Mouse (Mus musculus) fat pad, adult 2 months (tissue): ENCODE data around the gene Gstt1.

ENCODE experiments used
- DNase-seq: peaks from one replicate; pipeline ENCODE4 v3.0.0-alpha.2; 2011; ENCODE audit warnings: low read depth, low spot score; ENCODE audit errors: extremely low read depth

Gene Gstt1

DNA sequence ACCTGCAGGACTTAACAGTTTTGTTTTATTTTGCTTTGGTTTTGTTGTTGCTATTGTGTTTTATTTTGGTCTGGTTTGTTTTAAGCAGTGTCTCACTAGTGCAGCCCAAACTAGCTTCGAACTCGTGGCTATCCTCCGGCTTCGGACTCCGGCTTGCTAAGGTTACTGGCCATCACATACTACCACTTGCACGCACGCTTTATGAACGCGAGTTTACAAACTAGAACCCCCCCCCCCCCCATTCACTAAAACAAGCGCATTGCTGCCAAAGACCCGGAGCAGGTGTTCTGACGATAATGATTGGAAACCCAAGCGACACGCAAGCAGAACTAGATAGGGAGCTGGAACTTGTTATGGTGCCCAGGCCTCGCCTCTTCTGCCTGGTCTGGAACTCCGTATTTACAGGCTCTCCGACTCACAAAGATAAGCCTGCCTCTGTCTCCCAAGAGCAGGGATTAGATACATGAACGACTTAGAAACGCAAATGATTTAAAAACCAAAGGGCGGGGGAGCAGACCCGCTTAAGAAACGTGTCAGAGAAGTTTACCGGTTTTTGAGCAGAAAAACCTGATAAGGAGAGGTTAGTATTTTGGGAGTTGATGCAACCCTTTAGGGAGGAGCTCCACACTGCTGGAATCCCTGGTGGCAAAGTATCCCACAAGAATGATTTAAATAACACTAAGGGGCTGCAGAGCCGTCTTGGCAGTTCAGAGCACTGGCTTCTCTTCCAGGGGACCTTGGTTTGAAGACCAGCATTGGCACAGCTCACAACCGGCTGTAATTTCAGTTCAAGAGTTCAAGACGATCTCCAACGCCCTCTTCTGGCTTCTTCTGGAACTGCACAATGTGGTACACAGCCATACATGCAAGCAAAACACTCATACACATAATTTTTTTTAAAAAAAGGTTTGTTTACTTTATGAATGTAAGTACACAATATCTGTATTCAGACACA, 33.6 kb downstream of the Gstt1 start:
- no peak for DNase-seq

DNA sequence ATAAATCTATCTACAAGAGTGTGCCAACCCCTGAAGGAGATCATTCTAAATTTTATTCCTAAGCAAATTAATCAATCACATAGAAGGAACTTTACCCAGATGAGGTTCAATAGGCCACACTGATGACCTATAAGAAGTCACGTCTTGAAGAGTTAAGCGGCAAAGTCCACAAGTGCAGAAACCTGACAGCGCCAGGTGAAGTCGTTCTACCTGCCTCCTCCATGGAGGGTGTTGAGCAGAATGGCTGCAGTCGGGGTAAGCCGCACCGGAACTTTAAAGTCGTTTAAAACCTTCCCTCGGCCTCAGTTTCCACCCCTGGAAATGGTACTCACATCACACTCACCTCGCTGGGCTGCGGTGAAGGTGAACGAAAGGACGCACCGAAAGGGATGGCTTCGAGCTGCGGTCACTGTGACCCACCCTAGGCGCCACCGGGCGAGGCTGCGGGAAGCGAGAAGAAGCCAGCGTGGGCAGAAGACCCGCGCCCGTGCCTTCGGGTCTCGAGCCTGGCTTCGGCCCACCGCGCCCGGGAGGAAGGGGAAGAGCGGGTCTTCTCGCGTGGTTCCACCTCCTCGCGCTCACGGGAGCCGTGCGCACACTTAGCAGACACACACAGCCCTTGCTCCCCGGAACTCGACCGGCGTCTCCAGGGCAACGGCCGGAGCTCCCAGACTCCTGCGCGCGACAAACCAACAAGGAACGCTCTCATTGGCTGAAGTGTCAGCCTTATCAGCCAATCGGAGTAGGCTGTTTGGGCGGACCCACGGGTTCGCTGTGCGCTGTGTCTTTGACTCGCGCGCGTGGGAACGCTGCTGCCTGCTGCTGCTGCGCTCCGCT, 34.5 kb downstream of the Gstt1 start, which contains the start of gene Cabin1:
Cabin1 (minus strand) TSS at position 660 of the 837 bp plus-strand sequence.
- peak; percentile 65 for DNase-seq

DNA sequence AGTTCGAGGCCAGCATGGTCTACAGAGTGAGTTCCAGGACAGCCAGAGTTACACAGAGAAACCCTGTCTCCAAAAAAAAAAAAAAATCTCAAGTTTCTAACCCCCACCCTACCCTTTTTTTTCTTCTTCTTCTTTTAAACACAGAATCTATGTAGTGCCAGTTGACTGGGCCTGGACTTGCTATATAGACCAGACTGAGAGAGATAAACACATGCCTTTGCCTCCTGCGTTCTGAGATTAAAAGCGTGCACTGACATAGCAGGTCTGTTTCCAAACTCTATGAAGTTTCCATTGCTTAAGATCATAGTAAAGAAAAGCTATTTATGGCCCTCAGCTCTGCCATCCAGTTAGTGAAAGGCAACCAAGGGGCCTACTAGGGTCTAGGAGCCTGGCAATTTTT, 36.0 kb downstream of the Gstt1 start:
- DNase-seq = no peak

DNA sequence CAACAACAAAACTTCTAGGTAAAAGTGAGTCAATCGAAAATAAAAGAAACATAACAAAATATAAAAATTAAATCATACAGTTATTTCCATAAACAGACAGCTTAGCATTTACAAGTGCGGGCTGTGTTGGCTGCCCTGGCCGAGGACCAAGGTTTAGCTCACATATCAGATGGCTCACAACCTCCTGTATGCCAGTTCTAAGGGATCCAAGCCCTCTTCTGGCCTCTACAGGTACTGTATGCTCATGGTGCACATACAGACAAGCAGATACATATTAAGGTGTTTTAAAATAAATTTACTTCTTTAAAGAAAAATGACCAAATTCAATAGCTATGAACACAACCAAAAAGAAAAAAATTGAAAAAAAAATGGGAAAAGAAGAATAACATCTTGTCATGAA, 38.1 kb downstream of the Gstt1 start:
- no peak for DNase-seq

DNA sequence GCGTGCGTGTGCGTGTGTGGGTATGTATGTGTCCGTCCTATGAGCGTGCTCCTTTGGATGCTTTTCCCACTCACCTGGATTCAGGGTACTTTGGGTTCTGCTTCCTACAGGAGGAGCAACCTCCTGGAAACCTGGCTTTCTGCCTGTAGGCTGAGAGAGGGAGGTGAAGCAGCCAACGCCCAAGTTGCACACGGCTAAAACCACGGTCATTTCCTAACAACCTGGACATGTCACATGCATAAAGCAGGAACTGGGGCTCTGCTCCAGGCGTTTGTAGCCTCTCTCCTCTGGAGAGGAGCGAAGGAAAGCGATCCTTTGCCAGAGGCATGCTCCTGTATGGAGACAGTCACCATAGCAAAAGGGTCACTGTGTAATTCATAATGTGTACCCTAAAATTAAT, 41.7 kb downstream of the Gstt1 start:
- no peak for DNase-seq

DNA sequence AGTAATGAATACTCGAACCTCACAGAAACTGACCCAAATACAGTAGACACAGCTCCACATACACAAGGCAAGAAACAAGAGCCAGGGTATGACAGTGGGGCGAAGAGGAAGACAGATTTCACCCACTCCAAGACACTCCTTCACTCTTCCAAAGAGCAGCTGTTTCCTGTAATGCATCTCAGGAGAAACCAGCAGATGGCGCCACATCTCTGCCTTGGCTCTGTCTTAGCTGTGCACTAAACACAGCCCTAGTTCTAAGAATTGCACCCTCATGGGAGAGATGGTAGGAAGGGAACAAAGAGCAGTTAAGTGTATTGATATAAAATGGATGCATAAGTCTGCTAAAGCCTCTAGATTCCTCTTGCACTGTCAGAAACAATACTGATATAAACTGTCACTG, 54.4 kb downstream of the Gstt1 start:
- DNase-seq = no peak

DNA sequence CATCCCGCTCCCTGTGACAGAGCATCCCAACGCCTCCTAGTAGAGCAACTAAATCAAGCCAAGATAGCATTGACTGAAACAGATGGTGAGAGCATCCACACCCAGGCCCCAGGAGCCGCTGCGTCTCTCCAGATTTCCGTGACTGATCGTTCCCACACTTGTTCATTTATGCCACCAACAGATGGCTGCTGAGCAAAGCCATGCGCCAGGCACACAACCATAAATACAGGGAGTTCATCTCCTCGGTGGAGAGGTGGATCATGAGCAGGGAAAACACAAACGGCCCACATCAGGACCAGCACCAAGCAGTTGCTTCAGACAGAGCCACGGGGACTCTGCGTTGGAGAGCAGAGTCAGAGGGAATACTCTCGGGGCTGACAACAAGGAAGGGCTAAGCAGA, 55.0 kb downstream of the Gstt1 start:
- DNase-seq = no peak

DNA sequence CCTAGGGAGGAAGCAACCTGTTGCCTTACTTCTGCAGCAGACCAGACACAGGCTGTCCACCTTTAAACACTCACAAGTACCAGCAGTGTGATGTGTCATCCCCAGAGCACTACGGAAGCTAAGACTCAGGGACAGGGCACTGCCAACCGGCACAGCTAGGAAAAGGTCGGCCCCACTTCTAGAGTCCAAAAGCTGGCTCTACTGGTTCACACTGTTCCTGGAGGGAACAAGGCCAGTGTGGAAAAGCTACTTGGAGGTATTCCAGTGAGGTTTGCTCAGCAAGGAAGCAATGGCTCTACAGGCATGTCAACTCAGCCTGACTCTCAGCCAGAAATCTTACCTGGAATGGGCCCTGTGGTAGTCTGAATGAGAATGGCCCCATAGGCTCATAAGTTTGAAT, 57.5 kb downstream of the Gstt1 start:
- DNase-seq = peak; percentile 46
